9 mouse cellular contexts compared by ENCODE assay signal in the genomic region with DNA sequence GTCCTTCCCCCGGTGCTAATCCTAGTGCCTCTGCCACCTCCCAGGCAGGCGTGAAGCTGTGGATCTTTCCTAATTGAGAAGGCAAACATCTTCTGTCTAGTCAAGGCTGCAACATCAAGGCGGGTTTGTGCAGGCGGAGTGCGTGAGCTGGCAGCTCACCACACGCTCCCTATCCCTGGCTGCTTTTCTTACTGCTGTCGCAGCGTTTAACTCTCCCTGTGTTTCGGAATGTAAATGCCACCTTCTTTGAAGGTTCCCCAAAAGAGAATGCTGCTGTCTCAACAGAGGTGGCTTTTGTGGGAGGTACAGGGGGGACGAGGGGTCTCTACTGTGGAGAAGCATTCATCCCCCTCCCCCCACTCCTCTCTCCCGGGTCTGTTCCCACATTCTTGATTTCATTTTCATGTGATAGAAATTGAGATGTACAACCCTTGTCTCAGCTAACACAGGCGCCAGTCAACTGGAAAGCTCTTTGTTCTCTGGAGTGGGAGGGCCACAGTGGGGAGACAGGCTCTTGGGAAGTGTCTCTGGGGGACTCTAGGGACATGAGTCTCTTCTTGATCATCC.
DNase-seq lines count a peak whose midpoint lies in the region; ATAC-seq lines count a peak whose summit lies in the region.
"Had no signal": no experiment of that assay in that cellular context is flagged by ENCODE, and none has a peak within 500 bp of the region (broad histone marks: within the 10 kb centered on the region; RNA-seq: fewer than 3 reads in every experiment).

No protein-coding gene starts in this region.

- no peak overlapping the region for H3K27ac ChIP-seq in embryonic facial prominence, embryonic 11.5 days (replicated peaks; ENCODE audit: low read depth, low read length)
- H3K27ac ChIP-seq in midbrain, embryonic 12.5 days (replicated peaks): 0 out of 2 replicates have a peak overlapping the region, but pooled peaks have one; percentile 20
- H3K27ac ChIP-seq: heart, embryonic 13.5 days had no signal

- H3K4me1 ChIP-seq in embryonic facial prominence, embryonic 11.5 days (ENCODE audit: control insufficient read depth, insufficient read depth, low read length): no peaks in the 10 kb centered on the region
- peaks cover 22% of the 10 kb centered on the region for H3K4me1 ChIP-seq in midbrain, embryonic 12.5 days
- H3K4me1 ChIP-seq: heart, embryonic 13.5 days had no signal

- 20% methylated on average over 12 of the region's 12 CpGs for WGBS in embryonic facial prominence, embryonic 11.5 days
- WGBS in midbrain, embryonic 12.5 days: 5% methylated on average over 12 of the region's 12 CpGs

- peak; percentile 11 for DNase-seq in Muller cell, postnatal 12 days (ENCODE audit: inconsistent ontology term)
- DNase-seq in embryonic facial prominence, embryonic 11.5 days (ENCODE audit: low spot score): no peak
- DNase-seq in layer of hippocampus, adult 18-20 months (ENCODE audit: low spot score in 2 of 2): peak; percentile 33 to 59
- DNase-seq in c-Kit-positive CD71-positive TER-119-positive erythroid progenitor cells, embryonic 14.5 days (ENCODE audit: low spot score): no peak
- no peak for DNase-seq in spleen, postnatal 14 days (ENCODE audit: low spot score in 2 of 2)
- no peak for DNase-seq in spleen, postnatal 36 days (ENCODE audit: low spot score in 2 of 2)

- no peaks in the 10 kb centered on the region for H3K36me3 ChIP-seq in embryonic facial prominence, embryonic 11.5 days (replicated peaks; ENCODE audit: control insufficient read depth, insufficient read depth, low read depth, low read length)
- no peaks in the 10 kb centered on the region for H3K36me3 ChIP-seq in midbrain, embryonic 12.5 days
- H3K36me3 ChIP-seq: heart, embryonic 13.5 days had no signal

- H3K27me3 ChIP-seq in embryonic facial prominence, embryonic 11.5 days (ENCODE audit: control insufficient read depth, insufficient read depth, low read length): no peaks in the 10 kb centered on the region
- H3K27me3 ChIP-seq in midbrain, embryonic 12.5 days: peaks cover 64% of the 10 kb centered on the region

- H3K4me2 ChIP-seq in embryonic facial prominence, embryonic 11.5 days (ENCODE audit: low read depth, low read length): no peak overlapping the region
- H3K4me2 ChIP-seq in midbrain, embryonic 12.5 days (replicated peaks): peak overlapping the region; percentile 21; the same call in 1 of the 2 replicates
- H3K4me2 ChIP-seq: heart, embryonic 13.5 days had no signal

- no peak overlapping the region for H3K4me3 ChIP-seq in embryonic facial prominence, embryonic 11.5 days (ENCODE audit: low read depth, low read length)
- no peak overlapping the region for H3K4me3 ChIP-seq in midbrain, embryonic 12.5 days
- H3K4me3 ChIP-seq: heart, embryonic 13.5 days had no signal

- no peak overlapping the region for H3K9ac ChIP-seq in embryonic facial prominence, embryonic 11.5 days (replicated peaks; ENCODE audit: low read length)
- no peak overlapping the region for H3K9ac ChIP-seq in midbrain, embryonic 12.5 days (replicated peaks)
- H3K9ac ChIP-seq: heart, embryonic 13.5 days had no signal

- peak; percentile 29; the same call in 1 of the 2 replicates for ATAC-seq in embryonic facial prominence, embryonic 11.5 days (replicated peaks; ENCODE audit: insufficient number of reproducible peaks, low FRiP score, low TSS enrichment, low read depth)
- peak; percentile 41; the same call in 1 of the 2 replicates for ATAC-seq in midbrain, embryonic 12.5 days (ENCODE audit: low FRiP score, low read depth)
- ATAC-seq in megakaryocyte-erythroid progenitor cell, adult 5-6 weeks (replicated peaks; ENCODE audit: low FRiP score, low TSS enrichment, poor library complexity, severe bottlenecking): no peak

- no peaks in the 10 kb centered on the region for H3K9me3 ChIP-seq in embryonic facial prominence, embryonic 11.5 days (replicated peaks; ENCODE audit: control insufficient read depth, low read length)
- no peaks in the 10 kb centered on the region for H3K9me3 ChIP-seq in midbrain, embryonic 12.5 days
- H3K9me3 ChIP-seq: heart, embryonic 13.5 days had no signal

Comparison
In these comparisons a context has a peak if more than half of its experiments do, and no peak if none do; other contexts are left out.
1. DNase-seq: peak in Muller cell, postnatal 12 days (single experiment) and layer of hippocampus, adult 18-20 months (2 of 2); none in embryonic facial prominence, embryonic 11.5 days (single experiment), c-Kit-positive CD71-positive TER-119-positive erythroid progenitor cells, embryonic 14.5 days (single experiment), spleen, postnatal 14 days (0 of 2) and spleen, postnatal 36 days (0 of 2).